Mouse (Mus musculus) heart, embryonic 12.5 days (tissue): ENCODE measurements around the gene Olfr25. TPM values are rescaled to one million over a fixed set of nuclear protein-coding genes. Genes with fewer than 3 reads are reported as not detected.

ENCODE experiments used
- ATAC-seq: fragments of 200-750 bp; cut with Nextera tagmentation; 2 replicates; pipeline ENCODE4 v1.8.0; 2017; ENCODE audit warnings: moderate TSS enrichment, moderate library complexity; ENCODE audit not compliant: insufficient number of reproducible peaks, low FRiP score
- H3K27ac ChIP-seq: fragments of 300-500 bp; sonication (generic); 2 replicates; pipeline ENCODE4 v1.5.1; 2016; ENCODE audit warnings: mild to moderate bottlenecking, moderate library complexity; ENCODE audit not compliant: poor library complexity, severe bottlenecking
- H3K27me3 ChIP-seq: fragments of 300-500 bp; sonication (generic); replicated peaks from 2 replicates; pipeline ENCODE4 v1.6.1; 2016; ENCODE audit warnings: mild to moderate bottlenecking, moderate library complexity
- H3K36me3 ChIP-seq: fragments of 300-500 bp; sonication (generic); 2 replicates; pipeline ENCODE4 v1.6.1; 2016; ENCODE audit warnings: mild to moderate bottlenecking, moderate library complexity
- H3K4me1 ChIP-seq: fragments of 300-500 bp; sonication (generic); replicated peaks from 2 replicates; pipeline ENCODE4 v1.6.1; 2016; ENCODE audit warnings: mild to moderate bottlenecking
- H3K4me2 ChIP-seq: fragments of 300-500 bp; sonication (generic); 2 replicates; pipeline ENCODE4 v1.6.1; 2016; ENCODE audit warnings: mild to moderate bottlenecking, moderate library complexity
- H3K4me3 ChIP-seq: fragments of 300-500 bp; sonication (generic); 2 replicates; pipeline ENCODE4 v1.5.1; 2016; ENCODE audit warnings: mild to moderate bottlenecking
- H3K9ac ChIP-seq: fragments of 300-500 bp; sonication (generic); 2 replicates; pipeline ENCODE4 v1.6.1; 2016; ENCODE audit warnings: mild to moderate bottlenecking, moderate library complexity
- H3K9me3 ChIP-seq: fragments of 300-500 bp; sonication (generic); replicated peaks from 2 replicates; pipeline ENCODE4 v1.6.1; 2016; ENCODE audit warnings: mild to moderate bottlenecking, moderate library complexity
- WGBS: fragments of 180-500 bp; shearing (Covaris S2); methylation state at CpG from one replicate; pipeline ENCODE4 v1.1.7; 2016; 5-methylcytosine and 5-hydroxymethylcytosine counted together
- polyA plus RNA-seq: library from polyadenylated mRNA; unstranded; fragments of >200 nt; fragmentation: Nextera tagmentation; extraction: Ambion mirVana; gene quantifications from 2 replicates; pipeline ENCODE4 v1.2.1, GENCODE M21; 2016

Gene Olfr25
- polyA plus RNA-seq: not detected in 2 replicates

GRCm38 (mm10) chr9:38328760-38329159 lies at the start of gene Olfr25:
TSS of gene Olfr25 (plus strand) at chr9:38329060.
- no peak within 1 kb of the TSS for H3K4me3 ChIP-seq
- H3K27me3 ChIP-seq: no peaks in the 10 kb centered on the region
- no peak within 1 kb of the TSS for H3K4me2 ChIP-seq
- no peak within 1 kb of the TSS for H3K9ac ChIP-seq
- WGBS: 67% methylated on average over 3 of the region's 3 CpGs
- no peaks in the 10 kb centered on the region for H3K9me3 ChIP-seq
- H3K36me3 ChIP-seq: no peaks in the 10 kb centered on the region
- no peak for ATAC-seq
- H3K27ac ChIP-seq: no peak within 1 kb of the TSS
- no peaks in the 10 kb centered on the region for H3K4me1 ChIP-seq

- H3K27ac ChIP-seq: no peak within 1 kb of the TSS
- 67% methylated on average over 1 of the region's 1 CpGs for WGBS
- ATAC-seq: no peak
- H3K4me1 ChIP-seq: no peaks in the 10 kb centered on the region
- H3K27me3 ChIP-seq: no peaks in the 10 kb centered on the region
- no peaks in the 10 kb centered on the region for H3K9me3 ChIP-seq
- H3K9ac ChIP-seq: no peak within 1 kb of the TSS
- H3K4me3 ChIP-seq: no peak within 1 kb of the TSS
- H3K36me3 ChIP-seq: no peaks in the 10 kb centered on the region
- no peak within 1 kb of the TSS for H3K4me2 ChIP-seq
Observed at GRCm38 (mm10) chr9:38290807-38291206, 38.1 kb upstream of the Olfr25 start, which contains the start of gene Olfr896-ps1. TSS of gene Olfr896-ps1 (plus strand) at chr9:38291107.

- H3K4me2 ChIP-seq: no peak within 1 kb of the TSS
Observed at GRCm38 (mm10) chr9:38348111-38348510, 19.3 kb downstream of the Olfr25 start, which contains the start of gene Olfr898. TSS of gene Olfr898 (plus strand) at chr9:38348411.

GRCm38 (mm10) chr9:38366596-38366995 lies 37.7 kb downstream of the Olfr25 start, which contains the start of gene Olfr250:
TSS of gene Olfr250 (plus strand) at chr9:38366896.
- no peak within 1 kb of the TSS for H3K4me2 ChIP-seq
- no peak for ATAC-seq
- H3K9ac ChIP-seq: no peak within 1 kb of the TSS
- no peaks in the 10 kb centered on the region for H3K27me3 ChIP-seq
- no peaks in the 10 kb centered on the region for H3K36me3 ChIP-seq
- WGBS: 82% methylated on average over 2 of the region's 2 CpGs
- H3K4me1 ChIP-seq: no peaks in the 10 kb centered on the region
- no peak within 1 kb of the TSS for H3K27ac ChIP-seq
- H3K9me3 ChIP-seq: no peaks in the 10 kb centered on the region
- H3K4me3 ChIP-seq: no peak within 1 kb of the TSS

More at GRCm38 (mm10) chr9:38348111-38348510, 19.3 kb downstream of the Olfr25 start, which contains the start of gene Olfr898:
- H3K9ac ChIP-seq: no peak within 1 kb of the TSS
- no peaks in the 10 kb centered on the region for H3K27me3 ChIP-seq
- H3K36me3 ChIP-seq: no peaks in the 10 kb centered on the region
- ATAC-seq: no peak
- WGBS: 90% methylated on average over 4 of the region's 4 CpGs
- no peaks in the 10 kb centered on the region for H3K9me3 ChIP-seq
- no peak within 1 kb of the TSS for H3K4me3 ChIP-seq
- no peaks in the 10 kb centered on the region for H3K4me1 ChIP-seq
- H3K27ac ChIP-seq: no peak within 1 kb of the TSS

GRCm38 (mm10) chr9:38376786-38377185 lies 47.9 kb downstream of the Olfr25 start, which contains the start of gene Olfr251:
TSS of gene Olfr251 (plus strand) at chr9:38377086.
- ATAC-seq: no peak
- H3K4me2 ChIP-seq: no peak within 1 kb of the TSS
- no peaks in the 10 kb centered on the region for H3K4me1 ChIP-seq
- H3K36me3 ChIP-seq: no peaks in the 10 kb centered on the region
- WGBS: 55% methylated on average over 2 of the region's 2 CpGs
- H3K9me3 ChIP-seq: no peaks in the 10 kb centered on the region
- H3K27ac ChIP-seq: no peak within 1 kb of the TSS
- no peaks in the 10 kb centered on the region for H3K27me3 ChIP-seq
- no peak within 1 kb of the TSS for H3K9ac ChIP-seq
- H3K4me3 ChIP-seq: no peak within 1 kb of the TSS

Other genes starting within 250 kb of the Olfr25 start
- not detected in 2 replicates for gene Olfr887, start 245.0 kb upstream of the Olfr25 start, polyA plus RNA-seq
- not detected in 2 replicates for gene Olfr888, start 220.9 kb upstream of the Olfr25 start, polyA plus RNA-seq
- gene Olfr889, start 213.9 kb upstream of the Olfr25 start, polyA plus RNA-seq: 0.03 TPM in 2 replicates
- gene Olfr890, start 186.5 kb upstream of the Olfr25 start, polyA plus RNA-seq: not detected in 2 replicates
- gene Olfr891, start 148.2 kb upstream of the Olfr25 start, polyA plus RNA-seq: not detected in 2 replicates
- gene Olfr893, start 120.7 kb upstream of the Olfr25 start, polyA plus RNA-seq: not detected in 2 replicates
- not detected in 2 replicates for gene Olfr894, start 111.0 kb upstream of the Olfr25 start, polyA plus RNA-seq
- not detected in 2 replicates for gene Olfr143, start 76.3 kb upstream of the Olfr25 start, polyA plus RNA-seq
- gene Olfr895, start 61.2 kb upstream of the Olfr25 start, polyA plus RNA-seq: not detected in 2 replicates
- not detected in 2 replicates for gene Olfr896-ps1, start 38.0 kb upstream of the Olfr25 start, polyA plus RNA-seq
- not detected in 2 replicates for gene Olfr898, start 19.4 kb downstream of the Olfr25 start, polyA plus RNA-seq
- not detected in 2 replicates for gene Olfr250, start 37.8 kb downstream of the Olfr25 start, polyA plus RNA-seq
- not detected in 2 replicates for gene Olfr251, start 48.0 kb downstream of the Olfr25 start, polyA plus RNA-seq
- not detected in 2 replicates for gene Olfr147, start 72.6 kb downstream of the Olfr25 start, polyA plus RNA-seq
- not detected in 2 replicates for gene Olfr901, start 100.4 kb downstream of the Olfr25 start, polyA plus RNA-seq
- not detected in 2 replicates for gene Olfr902, start 118.6 kb downstream of the Olfr25 start, polyA plus RNA-seq
- gene Olfr904, start 134.1 kb downstream of the Olfr25 start, polyA plus RNA-seq: not detected in 2 replicates
- gene Olfr905, start 142.0 kb downstream of the Olfr25 start, polyA plus RNA-seq: not detected in 2 replicates
- gene Olfr906, start 158.0 kb downstream of the Olfr25 start, polyA plus RNA-seq: not detected in 2 replicates
- gene Olfr907, start 166.7 kb downstream of the Olfr25 start, polyA plus RNA-seq: not detected in 2 replicates
- gene Olfr911-ps1, start 192.5 kb downstream of the Olfr25 start, polyA plus RNA-seq: not detected in 2 replicates
- not detected in 2 replicates for gene Olfr910, start 208.8 kb downstream of the Olfr25 start, polyA plus RNA-seq